Mouse (Mus musculus): ENCODE results near the gene Txndc12. TPM values are rescaled to one million over a fixed set of nuclear protein-coding genes. Genes with fewer than 3 reads are reported as not detected.

The Txndc12 gene
- total and polyA plus RNA-seq, 3 experiments: 45.5 to 62.3 (median 52.7) TPM

DNA sequence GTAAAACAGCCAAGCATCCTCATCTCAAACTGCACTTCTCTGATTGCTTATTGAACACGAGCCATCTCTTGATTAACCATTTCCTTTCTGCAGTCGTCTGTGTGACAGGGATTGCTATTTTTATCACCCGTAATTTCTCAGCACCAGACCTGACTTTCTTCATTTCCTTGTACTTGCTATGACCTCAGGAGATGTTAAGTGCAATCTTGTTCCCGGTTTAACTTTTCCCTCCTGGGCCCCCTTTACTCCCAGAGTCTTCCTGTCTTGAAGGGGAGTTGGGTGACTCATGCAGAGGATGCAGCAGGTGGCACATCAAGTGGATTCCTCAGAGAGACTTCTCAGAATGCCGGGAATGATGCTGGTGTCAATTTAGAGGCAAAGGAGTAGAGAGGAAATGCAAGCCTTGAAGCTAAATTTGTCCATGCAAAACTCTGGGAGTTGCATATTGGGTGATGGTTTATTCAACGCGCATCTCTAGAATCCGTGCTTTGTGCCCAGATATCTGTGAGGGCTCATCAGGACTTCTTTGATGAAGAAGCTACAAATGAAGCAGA is 75.5 kb downstream of the Txndc12 start:
- no peak overlapping the region for H3K27ac ChIP-seq (ENCODE audit: insufficient read depth, low read depth)
- no peaks in the 10 kb centered on the region for H3K36me3 ChIP-seq (replicated peaks in 1 of 2; ENCODE audit: control insufficient read depth in 1 of 2, insufficient read depth in 1 of 2, low read length in 1 of 2)
- no peak for TF ChIP-seq POLR2A (IDR thresholded peaks at IDR 0.05; ENCODE audit: low read depth, low read length)
- no peak for TF ChIP-seq TCF12 (IDR thresholded peaks at IDR 0.05; ENCODE audit: low read depth, low read length)
- no peak for TF ChIP-seq UBTF (IDR thresholded peaks at IDR 0.05; ENCODE audit: low read depth, low read length)
- TF ChIP-seq HCFC1 (IDR thresholded peaks at IDR 0.05; ENCODE audit: low read depth, low read length): no peak
- TF ChIP-seq MEF2A (IDR thresholded peaks at IDR 0.05; ENCODE audit: borderline replicate concordance, low read depth, low read length): peak; percentile 50
- TF ChIP-seq POLR2AphosphoS2 (IDR thresholded peaks at IDR 0.05; ENCODE audit: low read depth, low read length): no peak
- no peak for TF ChIP-seq NRF1 (IDR thresholded peaks at IDR 0.05; ENCODE audit: low read depth, low read length)
- TF ChIP-seq ZC3H11A (IDR thresholded peaks at IDR 0.05; ENCODE audit: low read depth, low read length): no peak
- TF ChIP-seq CHD1 (IDR thresholded peaks at IDR 0.05; ENCODE audit: low read depth, low read length): no peak
- TF ChIP-seq IRF4 (IDR thresholded peaks at IDR 0.05; ENCODE audit: low read depth, low read length): no peak
- peak; percentile 35; the same call in 1 of the 2 replicates for TF ChIP-seq BHLHE40 (IDR thresholded peaks at IDR 0.05; ENCODE audit: low read depth, low read length)
- no peak for TF ChIP-seq CTCF (conservative IDR thresholded peaks at IDR 0.05 in 1 of 2, IDR thresholded peaks at IDR 0.05 in 1 of 2; ENCODE audit: low read depth in 2 of 2, low read length in 2 of 2)
- dilution Hi-C loops (cut with MboI; ENCODE audit: extremely low pct_ligation_motif_present, extremely low pct_unique_long_range_greater_than_20kb, low sequenced_read_pairs): no loop called here
- DNase-seq (ENCODE audit: extremely low read depth): no peak
- peak overlapping the region; percentile 46 for H3K4me2 ChIP-seq (ENCODE audit: insufficient read depth, low read depth, poor library complexity, severe bottlenecking)
- peak overlapping the region in 1 of 3 experiments; percentile 4 for H3K4me3 ChIP-seq (replicated peaks in 1 of 3; ENCODE audit: low read depth in 2 of 3, low read length in 2 of 3, poor library complexity in 1 of 3)
- H3K27me3 ChIP-seq (replicated peaks): no peaks in the 10 kb centered on the region
- in situ Hi-C loops (cut with MboI; ENCODE audit: low pct_ligation_motif_present, low pct_unique_long_range_greater_than_20kb, low sequenced_read_pairs): no loop called here
- peaks cover 4% of the 10 kb centered on the region for H3K9me3 ChIP-seq (replicated peaks; ENCODE audit: low read length)
- peaks cover 20 to 58% of the 10 kb centered on the region in 2 experiments for H3K4me1 ChIP-seq (ENCODE audit: control insufficient read depth in 1 of 2, insufficient read depth in 2 of 2)
- H3K79me2 ChIP-seq (replicated peaks; ENCODE audit: control insufficient read depth, extremely low read depth, insufficient read depth, poor library complexity, severe bottlenecking): no peaks in the 10 kb centered on the region
- no peak overlapping the region for H3K9ac ChIP-seq (ENCODE audit: insufficient read depth, low read depth)

Other genes with a start within 250 kb of the Txndc12 start
- 60.9 and 61.4 TPM in 2 replicates for gene Cc2d1b, start 214.7 kb upstream of the Txndc12 start, total RNA-seq (2012; rRNA removed)
- 48.9 and 59.0 TPM in 2 replicates for gene Cc2d1b, start 214.7 kb upstream of the Txndc12 start, total RNA-seq (2014; rRNA removed)
- gene Cc2d1b, start 214.7 kb upstream of the Txndc12 start, polyA plus RNA-seq (2012; ENCODE audit: insufficient read length, low read depth): 57.5 and 69.1 TPM in 2 replicates
- 0.13 and 0.17 TPM in 2 replicates for gene 3110021N24Rik, start 115.0 kb upstream of the Txndc12 start, total RNA-seq (2012; rRNA removed)
- gene 3110021N24Rik, start 115.0 kb upstream of the Txndc12 start, total RNA-seq (2014; rRNA removed): not detected in 2 replicates
- not detected in 2 replicates for gene 3110021N24Rik, start 115.0 kb upstream of the Txndc12 start, polyA plus RNA-seq (2012; ENCODE audit: insufficient read length, low read depth)
- 2.5 and 2.8 TPM in 2 replicates for gene Zfyve9, start 53.8 kb upstream of the Txndc12 start, total RNA-seq (2012; rRNA removed)
- gene Zfyve9, start 53.8 kb upstream of the Txndc12 start, total RNA-seq (2014; rRNA removed): 0.83 and 0.89 TPM in 2 replicates
- 1.6 and 1.7 TPM in 2 replicates for gene Zfyve9, start 53.8 kb upstream of the Txndc12 start, polyA plus RNA-seq (2012; ENCODE audit: insufficient read length, low read depth)
- 32.1 and 33.3 TPM in 2 replicates for gene Btf3l4, start 987 bp upstream of the Txndc12 start, total RNA-seq (2012; rRNA removed)
- 52.7 and 70.5 TPM in 2 replicates for gene Btf3l4, start 987 bp upstream of the Txndc12 start, total RNA-seq (2014; rRNA removed)
- gene Btf3l4, start 987 bp upstream of the Txndc12 start, polyA plus RNA-seq (2012; ENCODE audit: insufficient read length, low read depth): 67.6 and 74.5 TPM in 2 replicates
- 36.1 and 48.4 TPM in 2 replicates for gene Kti12, start 13.2 kb downstream of the Txndc12 start, total RNA-seq (2012; rRNA removed)
- 51.4 and 66.0 TPM in 2 replicates for gene Kti12, start 13.2 kb downstream of the Txndc12 start, total RNA-seq (2014; rRNA removed)
- gene Kti12, start 13.2 kb downstream of the Txndc12 start, polyA plus RNA-seq (2012; ENCODE audit: insufficient read length, low read depth): 73.8 and 81.3 TPM in 2 replicates
- gene A730015C16Rik, start 14.0 kb downstream of the Txndc12 start, total RNA-seq (2012; rRNA removed): 7.0 and 11.2 TPM in 2 replicates
- gene A730015C16Rik, start 14.0 kb downstream of the Txndc12 start, total RNA-seq (2014; rRNA removed): not detected in 2 replicates
- 0.26 and 0.48 TPM in 2 replicates for gene A730015C16Rik, start 14.0 kb downstream of the Txndc12 start, polyA plus RNA-seq (2012; ENCODE audit: insufficient read length, low read depth)
- 0.55 and 0.85 TPM in 2 replicates for gene Rab3b, start 44.5 kb downstream of the Txndc12 start, total RNA-seq (2012; rRNA removed)
- 0.15 and 0.56 TPM in 2 replicates for gene Rab3b, start 44.5 kb downstream of the Txndc12 start, total RNA-seq (2014; rRNA removed)
- gene Rab3b, start 44.5 kb downstream of the Txndc12 start, polyA plus RNA-seq (2012; ENCODE audit: insufficient read length, low read depth): 0.76 and 0.94 TPM in 2 replicates
- 37.7 and 41.9 TPM in 2 replicates for gene Nrd1, start 166.1 kb downstream of the Txndc12 start, total RNA-seq (2012; rRNA removed)
- gene Nrd1, start 166.1 kb downstream of the Txndc12 start, total RNA-seq (2014; rRNA removed): 83.8 and 104 TPM in 2 replicates
- gene Nrd1, start 166.1 kb downstream of the Txndc12 start, polyA plus RNA-seq (2012; ENCODE audit: insufficient read length, low read depth): 144 and 147 TPM in 2 replicates

All from CH12.LX (cell line).